Mouse (Mus musculus) liver, postnatal 0 days (tissue): ENCODE data around the gene Dcun1d4.

Experiments used
- CTCF ChIP-seq: sonication (generic); IDR thresholded peaks from 2 replicates; pipeline ENCODE4 v1.5.1; 2016; ENCODE audit warnings: antibody characterized with exemption, low read depth
- EP300 ChIP-seq: IDR thresholded peaks from 2 replicates; pipeline ENCODE4 v1.6.1; 2016; ENCODE audit warnings: antibody characterized with exemption, low read depth, mild to moderate bottlenecking

DNA sequence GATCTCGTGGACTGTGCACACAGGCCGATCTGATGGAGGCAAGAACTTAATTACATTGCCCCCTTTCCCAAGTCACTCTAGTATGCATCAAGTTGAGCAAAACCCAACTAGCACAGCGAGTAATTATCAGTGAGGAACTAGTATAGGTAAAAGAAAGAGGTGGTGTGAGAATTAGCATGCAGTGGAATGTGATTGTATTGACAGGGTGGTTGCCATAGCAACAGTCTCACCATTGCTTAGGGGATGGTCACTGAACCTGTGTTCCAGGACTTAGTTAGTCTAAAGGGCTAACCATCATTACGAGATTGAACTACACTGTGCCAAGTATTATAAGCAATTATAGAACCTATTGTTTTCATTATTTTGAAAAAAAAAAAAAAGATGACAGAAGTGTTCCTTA lies 5.7 kb downstream of the Dcun1d4 start:
- TF ChIP-seq CTCF (no peak), EP300 (no peak)
